Mouse (Mus musculus): ENCODE results near the gene Fbxl14. TPM values are rescaled to one million over a fixed set of nuclear protein-coding genes. Genes with fewer than 3 reads are reported as not detected.

The Fbxl14 gene
- polyA plus RNA-seq, 1 experiment from 2014 or later: 4.3 TPM

- Histone ChIP-seq H3K9me3 (replicated peaks; ENCODE audit: control insufficient read depth, low read length) (no peaks in the 10 kb centered on the region), H3K36me3 (ENCODE audit: control insufficient read depth, insufficient read depth, low read length) (no peaks in the 10 kb centered on the region), H3K4me3 (replicated peaks; ENCODE audit: low read length) (no peak overlapping the region), H3K27me3 (ENCODE audit: control insufficient read depth, insufficient read depth, low read length) (no peaks in the 10 kb centered on the region), H3K4me1 (ENCODE audit: control insufficient read depth, insufficient read depth, low read length) (no peaks in the 10 kb centered on the region), H3K4me2 (ENCODE audit: low read depth, low read length) (no peak overlapping the region), H3K9ac (ENCODE audit: low read length) (no peak overlapping the region), H3K27ac (ENCODE audit: low read length) (no peak overlapping the region; the same call in 1 of the 2 replicates)
- ATAC-seq (ENCODE audit: insufficient read depth, low FRiP score): peak; percentile 40; the same call in 1 of the 2 replicates
- WGBS: 46% methylated on average over 10 of the region's 10 CpGs
Measured at GRCm38 (mm10) chr6:119466921-119467784, 12.3 kb upstream of the Fbxl14 start.

- no peaks in the 10 kb centered on the region for H3K4me1 ChIP-seq (ENCODE audit: control insufficient read depth, insufficient read depth, low read length)
- 61% methylated on average over 2 of the region's 2 CpGs for WGBS
- H3K27me3 ChIP-seq (ENCODE audit: control insufficient read depth, insufficient read depth, low read length): no peaks in the 10 kb centered on the region
- no peak for ATAC-seq (ENCODE audit: insufficient read depth, low FRiP score)
- H3K27ac ChIP-seq (ENCODE audit: low read length): no peak overlapping the region; the same call in 1 of the 2 replicates
- no peaks in the 10 kb centered on the region for H3K36me3 ChIP-seq (ENCODE audit: control insufficient read depth, insufficient read depth, low read length)
- H3K4me2 ChIP-seq (ENCODE audit: low read depth, low read length): no peak overlapping the region
- H3K9me3 ChIP-seq (replicated peaks; ENCODE audit: control insufficient read depth, low read length): no peaks in the 10 kb centered on the region
- no peak overlapping the region for H3K9ac ChIP-seq (ENCODE audit: low read length)
- no peak overlapping the region for H3K4me3 ChIP-seq (replicated peaks; ENCODE audit: low read length)
Measured at GRCm38 (mm10) chr6:119467785-119468059, 11.7 kb upstream of the Fbxl14 start.

- Histone ChIP-seq H3K4me3 (replicated peaks; ENCODE audit: low read length) (no peak overlapping the region), H3K36me3 (ENCODE audit: control insufficient read depth, insufficient read depth, low read length) (no peaks in the 10 kb centered on the region), H3K9me3 (replicated peaks; ENCODE audit: control insufficient read depth, low read length) (no peaks in the 10 kb centered on the region), H3K4me1 (ENCODE audit: control insufficient read depth, insufficient read depth, low read length) (no peaks in the 10 kb centered on the region), H3K27me3 (ENCODE audit: control insufficient read depth, insufficient read depth, low read length) (no peaks in the 10 kb centered on the region), H3K9ac (ENCODE audit: low read length) (no peak overlapping the region), H3K4me2 (ENCODE audit: low read depth, low read length) (no peak overlapping the region), H3K27ac (ENCODE audit: low read length) (no peak overlapping the region)
- WGBS: 79% methylated on average over 3 of the region's 3 CpGs
- no peak for ATAC-seq (ENCODE audit: insufficient read depth, low FRiP score)
Measured at GRCm38 (mm10) chr6:119470777-119471176, 8.7 kb upstream of the Fbxl14 start.

GRCm38 (mm10) chr6:119472135-119472534, 7.3 kb upstream of the Fbxl14 start:
- Histone ChIP-seq H3K27me3 (ENCODE audit: control insufficient read depth, insufficient read depth, low read length) (no peaks in the 10 kb centered on the region), H3K4me3 (replicated peaks; ENCODE audit: low read length) (no peak overlapping the region), H3K9me3 (replicated peaks; ENCODE audit: control insufficient read depth, low read length) (no peaks in the 10 kb centered on the region), H3K4me2 (ENCODE audit: low read depth, low read length) (no peak overlapping the region), H3K27ac (ENCODE audit: low read length) (no peak overlapping the region), H3K36me3 (ENCODE audit: control insufficient read depth, insufficient read depth, low read length) (no peaks in the 10 kb centered on the region), H3K9ac (ENCODE audit: low read length) (no peak overlapping the region), H3K4me1 (ENCODE audit: control insufficient read depth, insufficient read depth, low read length) (peaks cover under 1% of the 10 kb centered on the region; the same call in 1 of the 2 replicates)
- no peak for ATAC-seq (ENCODE audit: insufficient read depth, low FRiP score)
- 30% methylated on average over 5 of the region's 5 CpGs for WGBS

GRCm38 (mm10) chr6:119472705-119473104, 6.8 kb upstream of the Fbxl14 start:
- Histone ChIP-seq H3K36me3 (ENCODE audit: control insufficient read depth, insufficient read depth, low read length) (no peaks in the 10 kb centered on the region), H3K9ac (ENCODE audit: low read length) (no peak overlapping the region), H3K27me3 (ENCODE audit: control insufficient read depth, insufficient read depth, low read length) (no peaks in the 10 kb centered on the region), H3K4me3 (replicated peaks; ENCODE audit: low read length) (no peak overlapping the region), H3K9me3 (replicated peaks; ENCODE audit: control insufficient read depth, low read length) (no peaks in the 10 kb centered on the region), H3K27ac (ENCODE audit: low read length) (no peak overlapping the region), H3K4me2 (ENCODE audit: low read depth, low read length) (no peak overlapping the region), H3K4me1 (ENCODE audit: control insufficient read depth, insufficient read depth, low read length) (peaks cover 6% of the 10 kb centered on the region)
- WGBS: 55% methylated on average over 3 of the region's 3 CpGs
- no peak; the same call in 1 of the 2 replicates for ATAC-seq (ENCODE audit: insufficient read depth, low FRiP score)

DNA sequence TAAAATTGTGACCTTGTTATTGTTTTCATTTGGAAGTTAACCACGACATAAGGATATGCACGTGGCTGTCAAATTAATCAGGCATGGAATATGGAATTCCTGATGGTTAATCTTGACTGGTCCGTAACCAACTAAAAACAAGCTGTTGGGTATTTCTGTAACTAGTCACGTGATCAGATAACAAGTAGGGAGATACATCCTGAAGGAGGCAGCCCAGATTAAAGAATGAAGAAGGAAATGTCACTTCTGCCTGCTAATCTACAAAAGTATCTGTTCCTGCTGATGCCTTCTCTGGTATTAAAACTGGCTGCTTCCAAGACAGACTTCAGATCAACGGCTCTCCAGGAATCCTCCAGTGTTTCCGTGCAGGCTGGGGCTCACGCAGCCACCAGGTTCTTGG, 6.0 kb upstream of the Fbxl14 start:
- WGBS: 77% methylated on average over 7 of the region's 7 CpGs
- Histone ChIP-seq H3K4me3 (replicated peaks; ENCODE audit: low read length) (no peak overlapping the region), H3K27ac (ENCODE audit: low read length) (no peak overlapping the region), H3K27me3 (ENCODE audit: control insufficient read depth, insufficient read depth, low read length) (no peaks in the 10 kb centered on the region), H3K4me2 (ENCODE audit: low read depth, low read length) (no peak overlapping the region), H3K9ac (ENCODE audit: low read length) (no peak overlapping the region), H3K36me3 (ENCODE audit: control insufficient read depth, insufficient read depth, low read length) (no peaks in the 10 kb centered on the region), H3K4me1 (ENCODE audit: control insufficient read depth, insufficient read depth, low read length) (peaks cover 12% of the 10 kb centered on the region), H3K9me3 (replicated peaks; ENCODE audit: control insufficient read depth, low read length) (no peaks in the 10 kb centered on the region)
- no peak for ATAC-seq (ENCODE audit: insufficient read depth, low FRiP score)

DNA sequence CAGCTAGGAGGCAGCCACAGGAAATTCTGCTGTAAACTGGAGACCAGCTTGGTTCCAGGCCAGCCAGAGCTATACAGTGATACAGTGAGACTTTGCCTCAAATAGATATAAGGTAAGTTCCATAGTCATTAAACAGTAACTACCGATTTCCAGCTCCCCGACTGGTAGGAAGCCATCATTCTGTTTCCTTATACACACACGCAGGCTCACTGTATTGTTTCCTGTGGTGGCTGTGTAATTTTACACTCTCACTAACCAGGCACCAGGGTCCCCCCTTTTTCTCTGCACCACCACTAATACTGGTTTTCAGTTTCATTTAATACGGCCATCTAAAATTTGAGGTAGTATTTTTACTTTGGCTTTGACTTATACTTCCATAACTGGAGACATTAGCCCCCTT, 5.5 kb upstream of the Fbxl14 start:
- Histone ChIP-seq H3K9me3 (replicated peaks; ENCODE audit: control insufficient read depth, low read length) (no peaks in the 10 kb centered on the region), H3K4me1 (ENCODE audit: control insufficient read depth, insufficient read depth, low read length) (peaks cover 12% of the 10 kb centered on the region), H3K27ac (ENCODE audit: low read length) (no peak overlapping the region), H3K9ac (ENCODE audit: low read length) (no peak overlapping the region), H3K27me3 (ENCODE audit: control insufficient read depth, insufficient read depth, low read length) (no peaks in the 10 kb centered on the region), H3K36me3 (ENCODE audit: control insufficient read depth, insufficient read depth, low read length) (no peaks in the 10 kb centered on the region), H3K4me2 (ENCODE audit: low read depth, low read length) (no peak overlapping the region), H3K4me3 (replicated peaks; ENCODE audit: low read length) (no peak overlapping the region)
- no peak for ATAC-seq (ENCODE audit: insufficient read depth, low FRiP score)
- 78% methylated on average over 4 of the region's 4 CpGs for WGBS

DNA sequence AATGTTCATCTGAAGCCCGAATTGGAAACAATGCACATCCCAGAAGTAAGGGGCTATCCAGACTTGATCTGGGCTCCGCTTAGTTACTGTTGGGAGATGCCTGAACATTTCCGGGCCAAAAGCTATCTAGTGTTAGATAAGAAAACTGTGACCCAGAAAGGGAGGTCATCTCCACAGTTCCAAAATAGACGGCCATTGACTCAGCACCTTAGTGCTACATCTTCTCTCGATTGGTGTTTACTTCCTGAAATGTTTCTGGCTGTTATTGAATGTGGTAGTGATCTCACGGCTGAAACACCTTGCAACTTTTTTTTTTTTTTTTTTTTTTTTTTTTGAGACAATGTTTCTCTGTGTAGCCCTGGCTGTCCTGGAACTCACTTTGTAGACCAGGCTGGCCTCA, 3.5 kb upstream of the Fbxl14 start:
- Histone ChIP-seq H3K9me3 (replicated peaks; ENCODE audit: control insufficient read depth, low read length) (no peaks in the 10 kb centered on the region), H3K27me3 (ENCODE audit: control insufficient read depth, insufficient read depth, low read length) (no peaks in the 10 kb centered on the region), H3K4me3 (replicated peaks; ENCODE audit: low read length) (no peak overlapping the region), H3K4me2 (ENCODE audit: low read depth, low read length) (no peak overlapping the region), H3K4me1 (ENCODE audit: control insufficient read depth, insufficient read depth, low read length) (peaks cover 17% of the 10 kb centered on the region), H3K36me3 (ENCODE audit: control insufficient read depth, insufficient read depth, low read length) (no peaks in the 10 kb centered on the region), H3K27ac (ENCODE audit: low read length) (no peak overlapping the region), H3K9ac (ENCODE audit: low read length) (no peak overlapping the region)
- 72% methylated on average over 6 of the region's 6 CpGs for WGBS
- no peak for ATAC-seq (ENCODE audit: insufficient read depth, low FRiP score)

DNA sequence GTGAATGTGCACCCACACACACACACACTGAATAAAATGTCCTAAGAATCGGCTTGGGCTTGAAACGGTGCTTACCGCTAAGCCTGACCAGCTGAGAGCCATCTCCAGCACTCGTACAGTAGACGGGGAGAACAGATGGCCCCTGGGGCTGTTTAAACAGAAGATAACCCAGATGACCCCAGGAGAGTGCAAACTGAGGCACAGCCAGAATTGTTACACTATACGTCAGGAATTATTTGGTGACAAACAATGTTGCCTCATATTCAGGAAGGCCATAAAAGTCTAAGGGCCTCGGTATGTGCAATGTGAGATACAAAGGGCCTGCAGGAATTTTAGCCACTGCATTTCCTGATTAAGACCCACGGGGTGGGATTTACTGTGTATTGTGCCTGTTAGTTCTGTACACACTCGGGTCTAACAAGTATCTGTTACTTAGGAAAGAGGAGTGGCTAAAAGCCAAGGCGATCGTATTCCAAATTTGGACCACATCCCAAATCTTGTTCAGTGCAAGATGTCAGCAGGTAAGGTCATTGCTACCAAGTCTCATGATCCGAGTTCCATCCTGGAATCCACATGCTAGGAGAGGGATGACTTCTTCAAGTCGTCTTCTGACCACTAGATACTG, 1.7 kb upstream of the Fbxl14 start:
- Histone ChIP-seq H3K4me3 (replicated peaks; ENCODE audit: low read length) (no peak overlapping the region), H3K9me3 (replicated peaks; ENCODE audit: control insufficient read depth, low read length) (no peaks in the 10 kb centered on the region), H3K36me3 (ENCODE audit: control insufficient read depth, insufficient read depth, low read length) (no peaks in the 10 kb centered on the region), H3K27ac (ENCODE audit: low read length) (peak overlapping the region; percentile 98), H3K9ac (ENCODE audit: low read length) (peak overlapping the region; percentile 44), H3K4me1 (ENCODE audit: control insufficient read depth, insufficient read depth, low read length) (peaks cover 23% of the 10 kb centered on the region), H3K4me2 (ENCODE audit: low read depth, low read length) (peak overlapping the region; percentile 97; the same call in 1 of the 2 replicates), H3K27me3 (ENCODE audit: control insufficient read depth, insufficient read depth, low read length) (no peaks in the 10 kb centered on the region)
- ATAC-seq (ENCODE audit: insufficient read depth, low FRiP score): no peak
- 18% methylated on average over 13 of the region's 13 CpGs for WGBS
